Mouse (Mus musculus): ENCODE measurements at regions not wholly inside any gene's neighbourhood (a gene's known extent, or its start where the extent isn't known, plus 50 kb on each side); places are given as distances from the start of the nearest gene placed in this dataset.

GRCm38 (mm10) chr5:17111556-17111955 lies 261.4 kb upstream of the Speer4f2 start:
- no peak for TF ChIP-seq CTCF (IDR thresholded peaks at IDR 0.05; ENCODE audit: low read depth)
- no peak for TF ChIP-seq EP300 (IDR thresholded peaks at IDR 0.05; ENCODE audit: low read depth)
